Comparison of ENCODE assay signal across 8 mouse cellular contexts in the genomic region with DNA sequence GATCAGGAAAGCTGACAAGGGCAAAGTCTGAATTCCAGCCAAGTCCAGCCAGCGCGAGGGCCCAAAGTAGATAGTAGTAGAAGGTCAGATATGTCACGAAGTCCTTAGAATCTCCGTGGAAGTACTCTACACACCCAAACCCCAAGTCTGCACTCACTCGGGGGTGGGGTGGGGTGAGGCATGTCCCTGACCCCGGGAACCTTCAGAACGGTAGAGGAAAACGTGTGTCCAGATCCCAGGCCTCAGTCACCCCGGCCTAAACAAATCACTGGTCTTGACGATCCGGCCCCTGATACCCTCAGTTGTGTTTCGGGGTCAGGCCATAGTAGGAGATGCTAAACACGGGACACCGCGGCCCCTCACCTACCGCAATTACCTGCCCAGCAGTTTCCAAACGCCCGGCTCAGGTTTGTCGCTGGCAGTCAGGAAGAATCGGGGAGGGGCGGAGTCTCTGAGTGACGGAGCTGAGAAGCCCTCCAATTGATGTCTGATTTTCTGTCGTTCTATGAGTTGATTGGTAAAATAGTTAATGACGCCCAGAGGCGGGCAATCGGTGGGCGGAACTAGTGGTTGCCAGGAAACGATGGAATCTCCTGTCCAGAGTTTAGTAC. TPM values are rescaled to one million over a fixed set of nuclear protein-coding genes. Genes with fewer than 3 reads are reported as not detected.
DNase-seq lines count a peak whose midpoint lies in the region; ATAC-seq and TF ChIP-seq lines count a peak whose summit lies in the region.

Ccdc32 (minus strand) TSS at position 453 of the 611 bp plus-strand sequence.

- H3K27me3 ChIP-seq in C2C12 (ENCODE audit: control insufficient read depth, insufficient read depth, insufficient read length), result no peaks in the 10 kb centered on the region
- H3K27me3 ChIP-seq in erythroblast, embryonic 14.5 days (ENCODE audit: control insufficient read depth), result no peaks in the 10 kb centered on the region; the same call in 1 of the 2 replicates
- no peaks in the 10 kb centered on the region for H3K27me3 ChIP-seq in heart, embryonic 11.5 days (ENCODE audit: control insufficient read depth, insufficient read depth, low read length)
- no peaks in the 10 kb centered on the region for H3K27me3 ChIP-seq in kidney, embryonic 16.5 days (ENCODE audit: insufficient read depth, low read length)
- H3K27me3 ChIP-seq in liver, adult 2 months (ENCODE audit: control insufficient read depth, insufficient read depth, low read length), result no peaks in the 10 kb centered on the region
- H3K27me3 ChIP-seq in myocyte (ENCODE audit: control insufficient read depth, insufficient read depth, insufficient read length), result no peaks in the 10 kb centered on the region
- H3K27me3 ChIP-seq in splenic B cell, adult 2 months (ENCODE audit: control insufficient read depth, insufficient read depth, low read length, poor library complexity, severe bottlenecking), result no peaks in the 10 kb centered on the region

- peaks cover 56% of the 10 kb centered on the region for H3K4me1 ChIP-seq in erythroblast, embryonic 14.5 days (ENCODE audit: control insufficient read depth)
- H3K4me1 ChIP-seq in heart, embryonic 11.5 days (ENCODE audit: control insufficient read depth, insufficient read depth, low read length), result peaks cover 12% of the 10 kb centered on the region; the same call in 1 of the 2 replicates
- peaks cover 12% of the 10 kb centered on the region for H3K4me1 ChIP-seq in kidney, embryonic 16.5 days (ENCODE audit: insufficient read depth, low read length)
- H3K4me1 ChIP-seq in liver, adult 2 months (ENCODE audit: control insufficient read depth, insufficient read depth, low read length), result peaks cover 3% of the 10 kb centered on the region

- 0% methylated on average over 28 of the region's 28 CpGs for WGBS in heart, embryonic 11.5 days (ENCODE audit: insufficient replicate concordance)
- WGBS in kidney, embryonic 16.5 days, result 0% methylated on average over 28 of the region's 28 CpGs
- under 1% methylated on average over 28 of the region's 28 CpGs for WGBS in liver, adult 2 months

- H3K4me2 ChIP-seq in heart, embryonic 11.5 days, result peak within 1 kb of the TSS; percentile 79
- H3K4me2 ChIP-seq in kidney, embryonic 16.5 days (replicated peaks; ENCODE audit: low read depth, low read length), result peak within 1 kb of the TSS; percentile 91
- peak within 1 kb of the TSS; percentile 87 for H3K4me2 ChIP-seq in myocyte (ENCODE audit: low read depth)

- peak; percentile 82 for ATAC-seq in heart, embryonic 11.5 days (replicated peaks; ENCODE audit: insufficient number of reproducible peaks, low FRiP score, low TSS enrichment)
- peak; percentile 95 for ATAC-seq in kidney, embryonic 16.5 days (ENCODE audit: low FRiP score, low TSS enrichment)

- H3K4me3 ChIP-seq in C2C12 (ENCODE audit: insufficient read depth, poor library complexity, severe bottlenecking) (peak within 1 kb of the TSS; percentile 68), myocyte (peak within 1 kb of the TSS; percentile 48)
- H3K4me3 ChIP-seq in erythroblast, embryonic 14.5 days (replicated peaks), result peak within 1 kb of the TSS; percentile 81
- H3K4me3 ChIP-seq in heart, embryonic 11.5 days (ENCODE audit: low read depth, low read length), result peak within 1 kb of the TSS; percentile 75
- peak within 1 kb of the TSS; percentile 78 for H3K4me3 ChIP-seq in kidney, embryonic 16.5 days (ENCODE audit: low read length)
- peak within 1 kb of the TSS; percentile 71 for H3K4me3 ChIP-seq in liver, adult 2 months (ENCODE audit: insufficient read depth, low read depth, low read length)

- no peak for TF ChIP-seq POLR2A in brain, embryonic 14.5 days (IDR thresholded peaks at IDR 0.05; ENCODE audit: borderline replicate concordance, extremely low read depth, insufficient read depth, insufficient read length, poor library complexity, severe bottlenecking)
- peak; percentile 67; the same call in 1 of the 2 replicates for TF ChIP-seq POLR2A in liver, adult 2 months (IDR thresholded peaks at IDR 0.05; ENCODE audit: extremely low read depth, insufficient read depth, low read length)
- TF ChIP-seq POLR2A in myocyte (IDR thresholded peaks at IDR 0.05; ENCODE audit: insufficient read length, low read depth), result peak; percentile 27

- peak; percentile 97 for DNase-seq in brain, embryonic 14.5 days (ENCODE audit: low read depth)
- DNase-seq in liver, adult 2 months (ENCODE audit: extremely low read depth, low read depth, low spot score), result peak; percentile 92
- DNase-seq in splenic B cell, adult 2 months (ENCODE audit: low read depth, low spot score), result peak; percentile 92

- peak within 1 kb of the TSS; percentile 82 for H3K9ac ChIP-seq in heart, embryonic 11.5 days (ENCODE audit: low read depth, low read length)
- peak within 1 kb of the TSS; percentile 78 for H3K9ac ChIP-seq in kidney, embryonic 16.5 days (replicated peaks; ENCODE audit: low read length)
- H3K9ac ChIP-seq in liver, adult 2 months (ENCODE audit: low read depth, low read length), result peak within 1 kb of the TSS; percentile 82

- H3ac ChIP-seq in C2C12 (ENCODE audit: control insufficient read depth, insufficient read length, low read depth) (peak within 1 kb of the TSS; percentile 68), myocyte (ENCODE audit: control insufficient read depth, insufficient read length) (peak within 1 kb of the TSS; percentile 22)

- peaks cover 5% of the 10 kb centered on the region for H3K36me3 ChIP-seq in C2C12 (ENCODE audit: control insufficient read depth, insufficient read depth)
- peaks cover 14% of the 10 kb centered on the region for H3K36me3 ChIP-seq in erythroblast, embryonic 14.5 days (ENCODE audit: control insufficient read depth)
- peaks cover 3% of the 10 kb centered on the region; the same call in 1 of the 2 replicates for H3K36me3 ChIP-seq in heart, embryonic 11.5 days (ENCODE audit: control insufficient read depth, insufficient read depth, low read length)
- 0 out of 2 replicates have a peak, but pooled peaks cover 5% of the 10 kb centered on the region for H3K36me3 ChIP-seq in kidney, embryonic 16.5 days (ENCODE audit: insufficient read depth, low read length)
- H3K36me3 ChIP-seq in liver, adult 2 months (ENCODE audit: control insufficient read depth, insufficient read depth, low read length), result peaks cover 7% of the 10 kb centered on the region
- peaks cover 6% of the 10 kb centered on the region for H3K36me3 ChIP-seq in myocyte (ENCODE audit: control insufficient read depth, insufficient read depth)
- 0 out of 2 replicates have a peak, but pooled peaks cover 3% of the 10 kb centered on the region for H3K36me3 ChIP-seq in splenic B cell, adult 2 months (ENCODE audit: control insufficient read depth, insufficient read depth, low read length, poor library complexity, severe bottlenecking)

- no peaks in the 10 kb centered on the region for H3K9me3 ChIP-seq in erythroblast, embryonic 14.5 days (ENCODE audit: control insufficient read depth, low read length)
- no peaks in the 10 kb centered on the region for H3K9me3 ChIP-seq in heart, embryonic 11.5 days (replicated peaks; ENCODE audit: control insufficient read depth, low read length)
- H3K9me3 ChIP-seq in kidney, embryonic 16.5 days (ENCODE audit: low read length), result no peaks in the 10 kb centered on the region

- no peak within 1 kb of the TSS for H3K27ac ChIP-seq in heart, embryonic 11.5 days (ENCODE audit: low read depth, low read length)
- H3K27ac ChIP-seq in kidney, embryonic 16.5 days (ENCODE audit: low read length), result no peak within 1 kb of the TSS
- H3K27ac ChIP-seq in liver, adult 2 months (replicated peaks; ENCODE audit: insufficient read depth, low read depth, low read length), result peak within 1 kb of the TSS; percentile 76

- H3K79me2 ChIP-seq in C2C12 (ENCODE audit: control insufficient read depth, insufficient read depth) (no peaks in the 10 kb centered on the region), myocyte (ENCODE audit: control insufficient read depth, insufficient read depth) (peaks cover 3% of the 10 kb centered on the region)
- peaks cover 7% of the 10 kb centered on the region; the same call in 1 of the 2 replicates for H3K79me2 ChIP-seq in liver, adult 2 months (ENCODE audit: control insufficient read depth, insufficient read depth, low read length)

- no peak for TF ChIP-seq CTCF in C2C12 (IDR thresholded peaks at IDR 0.05; ENCODE audit: control insufficient read depth, insufficient read depth, insufficient read length)
- no peak for TF ChIP-seq CTCF in brain, embryonic 14.5 days (IDR thresholded peaks at IDR 0.05; ENCODE audit: borderline replicate concordance, extremely low read depth, insufficient read depth, insufficient read length)
- TF ChIP-seq CTCF in liver, adult 2 months (IDR thresholded peaks at IDR 0.05; ENCODE audit: low read depth, low read length), result no peak

- H3K79me3 ChIP-seq in C2C12 (ENCODE audit: low read depth), result no peaks in the 10 kb centered on the region

TF ChIP-seq in C2C12, 6 proteins besides CTCF, POLR2A, EP300 and RAD21:
- TF ChIP-seq FOSL1 (IDR thresholded peaks at IDR 0.05; ENCODE audit: insufficient read depth, low read length, poor library complexity, severe bottlenecking) (no peak), MAX (IDR thresholded peaks at IDR 0.05) (no peak), USF1 (IDR thresholded peaks at IDR 0.05; ENCODE audit: low read depth) (no peak), MYOG (IDR thresholded peaks at IDR 0.05; ENCODE audit: control insufficient read depth, extremely low read depth, insufficient read length) (no peak), MYOD1 (IDR thresholded peaks at IDR 0.05; ENCODE audit: control insufficient read depth, insufficient read length, low read depth) (no peak), CEBPB (IDR thresholded peaks at IDR 0.05; ENCODE audit: low read depth) (no peak)
TF ChIP-seq in C2C12: peak in this region for 0.

TF ChIP-seq in myocyte, 11 proteins besides CTCF, POLR2A, EP300 and RAD21 (continues in another document):
- TF ChIP-seq MYOG (IDR thresholded peaks at IDR 0.05; ENCODE audit: control insufficient read depth in 1 of 3, insufficient read depth in 1 of 3, insufficient read length in 2 of 3, low read depth in 2 of 3), result no peak
- TF ChIP-seq CEBPB (IDR thresholded peaks at IDR 0.05; ENCODE audit: insufficient read depth, poor library complexity, severe bottlenecking), result no peak
- TF ChIP-seq MAX (IDR thresholded peaks at IDR 0.05; ENCODE audit: low read depth), result no peak
- no peak for TF ChIP-seq E2F4 (IDR thresholded peaks at IDR 0.05; ENCODE audit: insufficient read depth)
- no peak for TF ChIP-seq MYOD1 (IDR thresholded peaks at IDR 0.05; ENCODE audit: control insufficient read depth in 1 of 3, insufficient read length in 2 of 3, low read depth in 2 of 3)
- TF ChIP-seq USF1 (IDR thresholded peaks at IDR 0.05; ENCODE audit: low read depth), result no peak
- no peak for TF ChIP-seq TCF3 (IDR thresholded peaks at IDR 0.05; ENCODE audit: insufficient read length, low read depth)

RNA-seq across cellular contexts. Expression of gene Ccdc32, which starts in this region (rescaled TPM):
- 9.3 TPM for polyA plus RNA-seq in C2C12 (2012; fragmentation: generic; extraction: Trizol)
- polyA plus RNA-seq in brain, embryonic 14.5 days (2012; rRNA removed), result 20.9 and 23.0 TPM in 2 replicates
- polyA plus RNA-seq in erythroblast, embryonic 14.5 days (2012), result 0.69 and 0.75 TPM in 2 replicates
- 16.4 and 17.1 TPM in 2 replicates for polyA plus RNA-seq in heart, embryonic 11.5 days (2014; fragmentation: Nextera tagmentation; extraction: Ambion mirVana)
- polyA plus RNA-seq in kidney, embryonic 16.5 days (2015; fragmentation: Nextera tagmentation; extraction: Ambion mirVana), result 23.3 and 26.9 TPM in 2 replicates
- 5.1 and 5.3 TPM in 2 replicates for total RNA-seq in liver, adult 2 months (2014; rRNA removed)
- 3.0 and 3.1 TPM in 2 replicates for polyA plus RNA-seq in liver, adult 2 months (2012; rRNA removed)
- 10.3 TPM for polyA plus RNA-seq in myocyte (2012; fragmentation: generic; extraction: Trizol)
